Mouse (Mus musculus): ENCODE data around the gene Dupd1.

The Dupd1 gene

DNA sequence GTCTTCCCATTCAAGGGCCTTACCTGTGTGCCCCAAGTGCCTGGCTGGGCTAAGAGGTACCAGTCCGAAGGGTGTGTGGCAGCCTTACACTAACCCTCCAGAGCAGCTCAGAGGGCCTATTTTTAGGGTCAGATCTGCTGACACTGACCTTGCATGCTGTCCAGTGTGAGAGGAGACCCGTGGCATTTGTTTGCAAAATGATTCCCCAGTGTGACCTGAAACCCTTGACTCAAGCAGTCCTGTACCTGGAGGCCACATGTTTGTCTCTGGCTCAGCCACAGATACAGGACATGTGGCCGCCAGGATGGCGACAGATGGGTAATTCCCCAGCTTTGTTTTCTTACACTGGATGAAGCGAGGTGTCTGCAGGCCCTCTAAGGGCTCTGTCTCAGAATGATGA lies at the start of gene Dupd1:
TSS of gene Dupd1 (minus strand) at position 91 of the 400 bp plus-strand sequence.
- DNase-seq: no peak

GRCm38 (mm10) chr14:21763736-21764135 lies 49.4 kb upstream of the Dupd1 start:
- no peak for DNase-seq

GRCm38 (mm10) chr14:21761560-21761959 lies 47.2 kb upstream of the Dupd1 start:
- DNase-seq: no peak

- no peak for DNase-seq
Observed at GRCm38 (mm10) chr14:21753367-21753766, 39.0 kb upstream of the Dupd1 start.

DNA sequence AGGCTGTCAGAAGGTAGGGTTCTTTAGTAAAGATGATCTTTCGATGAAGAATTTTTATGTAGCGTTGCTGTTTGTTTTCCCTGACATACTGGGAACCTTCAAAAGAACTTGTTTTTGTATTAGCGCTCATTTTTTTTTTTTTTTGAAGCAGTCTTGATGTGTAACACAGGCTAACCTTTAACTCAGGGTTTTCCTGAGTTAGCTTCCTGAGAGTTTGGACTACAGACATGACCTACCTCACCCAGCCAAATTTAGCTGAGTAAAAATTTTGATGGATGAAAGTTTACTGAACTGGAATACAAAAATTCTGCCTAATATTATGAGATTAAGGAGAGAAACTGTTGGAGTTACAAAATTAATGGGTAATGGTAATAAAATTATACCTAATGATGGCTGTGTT lies 38.0 kb upstream of the Dupd1 start:
- DNase-seq: no peak

- DNase-seq: peak; percentile 74
Observed at GRCm38 (mm10) chr14:21750881-21751542, 36.6 kb upstream of the Dupd1 start, which contains the start of gene Dusp13. TSS of gene Dusp13 (minus strand) at chr14:21751181.

DNA sequence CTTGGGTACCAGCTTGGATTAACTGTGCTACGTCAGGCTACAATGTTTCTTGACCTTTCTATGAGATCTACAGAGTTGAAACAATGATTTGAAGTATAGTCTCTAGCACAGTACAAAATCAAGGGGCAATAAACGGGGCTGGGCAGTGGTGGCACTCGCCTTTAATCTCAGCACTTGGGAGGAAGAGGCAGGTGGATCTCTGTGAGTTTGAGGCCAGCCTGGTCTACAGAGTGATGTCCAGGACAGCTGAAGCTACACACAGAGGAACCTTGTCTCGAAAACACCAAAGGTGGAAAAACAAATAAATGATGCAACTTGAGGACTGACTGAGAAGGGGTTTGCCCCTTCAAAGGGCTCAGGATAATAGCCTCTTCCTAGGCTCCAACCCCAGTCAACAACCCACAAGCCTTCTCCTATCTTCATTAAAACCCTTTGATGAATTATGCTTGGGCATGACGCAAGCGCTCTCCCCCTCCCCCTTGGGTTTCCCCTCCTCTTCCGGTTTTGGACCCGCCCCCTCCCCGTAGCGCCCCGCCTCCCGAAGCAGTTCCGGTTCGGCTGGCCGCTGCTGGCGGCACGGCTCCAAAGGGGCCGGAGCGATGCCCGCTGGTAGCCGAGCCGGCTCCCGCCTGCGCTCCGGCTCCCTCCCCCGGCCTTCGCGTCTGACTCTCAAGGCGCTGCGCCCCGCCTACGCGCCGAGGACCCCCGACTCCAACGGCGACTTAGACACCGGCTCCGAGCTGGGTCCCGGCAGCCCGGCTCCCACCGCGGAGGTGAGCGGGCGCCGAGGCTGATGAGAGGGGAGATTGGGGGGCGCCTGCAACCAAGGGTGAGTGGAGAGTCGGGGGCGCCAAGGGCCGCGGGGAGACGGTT lies 35.9 kb upstream of the Dupd1 start, which contains the start of gene Samd8:
TSS of gene Samd8 (plus strand) at position 524 of the 873 bp plus-strand sequence.
- peak; percentile 87 for DNase-seq

DNA sequence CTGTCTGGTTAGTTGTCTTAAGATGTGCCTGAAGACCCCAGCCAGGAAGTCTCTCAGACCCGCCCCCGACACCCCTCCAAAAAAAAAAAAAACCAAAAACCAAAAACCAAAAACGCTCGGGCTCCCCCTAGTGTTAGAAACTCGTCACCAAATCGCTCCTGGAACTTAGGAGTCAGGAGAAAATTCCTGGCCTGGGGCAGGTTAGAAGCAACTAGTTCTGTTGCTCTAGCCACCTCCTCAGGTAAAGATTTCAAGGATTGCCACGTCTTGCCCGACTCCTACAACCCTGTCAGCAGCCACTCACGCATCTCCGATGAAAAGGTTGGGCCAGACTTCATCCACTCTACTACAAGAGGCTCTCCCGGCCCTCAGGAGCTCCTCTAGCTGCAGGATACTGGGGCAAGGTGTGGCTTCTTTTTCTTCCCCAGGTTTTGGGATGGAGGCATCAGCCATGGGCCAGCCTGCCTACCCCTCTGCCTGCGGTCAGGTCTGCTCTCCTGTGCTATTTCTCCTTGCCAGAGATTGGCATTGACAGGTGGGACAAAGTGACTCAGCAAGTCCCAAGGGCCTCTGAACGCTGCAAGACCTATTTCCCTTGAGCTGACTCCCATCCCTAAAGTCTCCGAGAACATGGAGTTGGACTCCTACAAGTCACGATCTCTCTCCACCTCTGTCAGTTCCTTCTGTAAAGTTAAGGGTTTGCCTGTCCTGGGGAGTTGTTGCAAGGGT lies 33.9 kb upstream of the Dupd1 start:
- DNase-seq: peak; percentile 78

GRCm38 (mm10) chr14:21747436-21748141 lies 33.2 kb upstream of the Dupd1 start:
- DNase-seq: no peak

DNA sequence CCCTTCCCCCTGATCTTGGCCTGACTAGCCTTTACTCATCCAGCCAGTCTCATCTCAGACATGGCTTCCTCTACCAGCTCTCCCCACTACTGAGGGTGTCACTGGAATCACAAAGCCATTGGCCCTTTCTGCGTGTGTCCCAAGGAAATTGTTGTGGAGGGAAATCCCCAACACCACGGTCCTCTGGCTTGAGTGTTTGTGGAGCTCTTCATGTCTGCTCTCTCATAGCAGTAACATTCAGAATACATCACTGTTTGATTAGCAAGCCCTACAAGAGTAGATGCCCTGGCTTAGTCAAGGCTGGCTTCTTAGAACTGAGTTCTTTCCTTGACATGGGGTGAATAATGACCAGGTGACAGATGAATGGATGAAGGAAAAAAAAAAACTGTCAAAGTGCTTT lies 32.5 kb upstream of the Dupd1 start:
- DNase-seq: no peak

GRCm38 (mm10) chr14:21746251-21746650 lies 31.9 kb upstream of the Dupd1 start:
- DNase-seq: no peak

DNA sequence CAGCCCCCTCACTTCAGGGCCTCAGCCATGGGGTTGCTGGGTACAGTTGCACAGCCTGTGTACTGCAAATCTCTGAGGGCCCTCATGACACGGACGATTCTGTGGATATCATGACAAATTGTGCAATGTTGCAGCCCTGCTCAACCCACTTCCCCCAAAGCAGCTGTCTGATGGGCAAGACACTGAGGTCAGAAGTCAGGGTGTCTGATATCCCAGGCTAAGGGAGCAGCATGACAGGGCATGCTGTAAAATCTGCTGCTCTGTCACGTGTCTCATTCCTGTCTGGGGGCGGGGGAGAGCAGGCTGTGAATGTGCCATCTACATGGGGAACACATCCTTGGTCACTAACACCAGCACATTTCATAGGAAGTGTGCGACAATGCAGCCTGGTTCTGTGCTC lies 30.8 kb upstream of the Dupd1 start:
- no peak for DNase-seq

DNA sequence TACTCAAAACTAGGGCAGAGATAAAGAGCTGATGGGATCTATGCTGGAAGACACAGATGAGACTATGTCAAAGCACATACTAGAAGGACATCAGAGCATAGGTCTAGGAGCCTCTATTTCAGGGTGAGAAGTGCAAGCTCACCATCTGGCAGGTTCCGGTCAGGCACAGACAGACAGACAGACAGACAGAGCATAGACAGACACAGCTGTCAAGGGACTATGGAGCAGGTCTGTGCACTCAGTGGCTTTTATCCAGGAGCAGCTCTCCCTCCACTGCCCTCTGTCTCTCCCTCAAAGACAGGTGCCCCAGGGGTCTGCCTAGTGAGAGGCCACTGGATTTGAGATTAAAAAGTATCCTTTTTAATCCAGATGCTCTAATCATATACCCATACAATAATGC lies 29.8 kb upstream of the Dupd1 start:
- DNase-seq: no peak

GRCm38 (mm10) chr14:21742441-21742840 lies 28.1 kb upstream of the Dupd1 start:
- no peak for DNase-seq

DNA sequence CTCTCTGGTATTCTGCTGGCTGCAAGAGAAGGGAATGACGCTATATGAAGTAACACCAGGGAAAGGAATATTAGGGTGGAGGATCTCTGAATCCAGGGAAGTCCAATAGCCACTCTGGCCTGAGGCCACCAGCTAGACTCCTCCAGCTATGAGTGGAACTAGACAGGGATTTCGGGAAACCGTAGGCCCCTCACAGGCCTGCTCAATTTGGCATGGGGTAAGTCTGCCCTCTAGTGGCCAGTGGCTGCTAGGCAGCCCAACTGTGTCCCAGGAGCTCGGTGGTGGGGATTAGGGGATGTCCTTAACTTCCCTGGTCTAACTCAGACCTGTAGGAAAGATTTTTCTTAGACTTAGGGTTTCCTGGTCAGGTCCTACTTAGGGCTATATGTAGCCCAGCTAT lies 27.4 kb upstream of the Dupd1 start:
- DNase-seq: peak; percentile 89

GRCm38 (mm10) chr14:21741314-21741713 lies 26.9 kb upstream of the Dupd1 start:
- DNase-seq: no peak

DNA sequence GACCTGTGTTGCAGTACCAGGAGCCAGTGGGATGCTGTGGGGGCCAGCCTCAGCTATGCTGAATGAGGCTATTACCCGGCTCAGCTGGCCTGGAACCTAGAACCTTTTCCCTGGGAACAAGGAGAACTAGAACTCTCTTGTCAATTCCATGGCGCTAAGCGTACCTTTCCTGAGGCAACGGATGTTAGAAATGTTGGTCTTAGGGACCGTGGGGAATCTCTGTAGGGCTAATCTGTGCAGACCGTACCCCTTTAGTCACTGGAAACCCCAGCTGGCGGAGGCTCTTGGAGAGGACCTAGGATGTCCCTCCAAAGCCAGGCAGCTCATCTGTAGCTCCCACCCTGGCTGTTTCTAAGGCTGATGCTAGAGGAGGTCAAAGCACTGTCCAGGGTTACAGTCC lies 26.0 kb upstream of the Dupd1 start:
- no peak for DNase-seq

GRCm38 (mm10) chr14:21733131-21733905 lies 18.9 kb upstream of the Dupd1 start:
- no peak for DNase-seq

DNA sequence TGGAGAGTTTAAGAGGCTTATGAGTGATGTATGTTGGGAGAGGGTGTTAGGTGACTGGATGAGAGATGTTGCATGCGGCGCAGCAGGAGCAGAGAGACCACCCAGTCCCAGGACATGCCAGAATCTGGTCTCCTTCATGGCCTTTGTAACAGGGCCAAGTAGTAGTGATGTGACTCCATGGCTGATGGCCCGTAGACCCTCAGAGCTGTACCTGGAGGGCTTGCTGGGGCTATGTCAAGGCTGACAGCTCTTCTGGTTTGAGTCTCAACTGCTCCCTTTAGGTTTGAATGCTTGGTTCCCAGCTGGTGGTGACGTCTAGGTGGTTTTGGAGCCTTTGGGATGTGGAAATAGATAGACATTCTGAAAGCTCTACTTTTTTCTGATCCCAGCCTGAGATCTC lies 15.6 kb upstream of the Dupd1 start:
- no peak for DNase-seq

DNA sequence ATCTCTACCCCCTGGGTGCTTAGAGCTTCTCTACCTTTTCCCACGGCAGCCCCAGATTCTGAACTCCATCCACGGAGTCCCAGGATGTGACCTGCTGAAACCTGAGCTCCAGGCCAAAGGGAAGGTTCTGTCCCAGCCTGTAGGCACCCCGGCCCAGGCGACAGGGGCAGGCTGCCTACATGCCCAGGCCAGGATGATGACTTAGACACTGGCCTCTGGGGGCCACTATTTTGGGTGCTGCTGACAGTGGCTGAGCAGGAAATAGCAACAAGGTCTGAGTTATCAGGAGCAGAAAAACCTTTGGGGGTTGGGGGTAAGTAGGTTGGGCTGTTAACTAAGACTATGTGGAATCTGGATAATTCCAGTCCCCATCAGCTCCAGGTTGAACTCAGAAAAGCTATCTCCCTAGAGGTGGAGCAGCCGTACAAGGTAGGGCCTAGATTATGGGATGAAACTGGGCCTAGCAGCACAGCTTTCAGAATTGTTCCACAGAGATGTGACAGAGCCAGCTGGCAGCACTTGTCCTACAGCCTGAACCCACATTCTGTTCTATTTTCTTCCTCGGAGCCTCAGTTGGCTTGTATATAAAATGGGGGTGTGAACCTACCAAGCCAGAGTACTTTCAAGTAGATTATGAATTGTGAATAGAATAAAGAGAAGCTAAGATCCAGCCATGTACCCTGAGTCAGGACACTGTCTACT lies 14.8 kb upstream of the Dupd1 start:
- DNase-seq: no peak

GRCm38 (mm10) chr14:21722021-21722698 lies 7.8 kb upstream of the Dupd1 start:
- no peak for DNase-seq

Measured in lung, postnatal 10 days (tissue).